Mouse (Mus musculus) midbrain, embryonic 12.5 days (tissue): ENCODE measurements around the gene Etfbkmt. TPM values are rescaled to one million over a fixed set of nuclear protein-coding genes. Genes with fewer than 3 reads are reported as not detected.
"Not testable (repeated sequence)": the region's sequence is repeated elsewhere in the genome, so short reads cannot be mapped to it uniquely, and the experiment has no call there.

Source experiments
- ATAC-seq: fragments of 200-750 bp; cut with Nextera tagmentation; 2 replicates; pipeline ENCODE4 v1.8.0; 2017; ENCODE audit warnings: low read depth, moderate TSS enrichment, moderate library complexity; ENCODE audit not compliant: low FRiP score
- H3K27ac ChIP-seq: fragments of 300-500 bp; sonication (generic); replicated peaks from 2 replicates; pipeline ENCODE4 v1.5.1; 2016; ENCODE audit warnings: mild to moderate bottlenecking
- H3K27me3 ChIP-seq: fragments of 300-500 bp; sonication (generic); 2 replicates; pipeline ENCODE4 v1.6.1; 2016; ENCODE audit warnings: mild to moderate bottlenecking
- H3K36me3 ChIP-seq: fragments of 300-500 bp; sonication (generic); 2 replicates; pipeline ENCODE4 v1.6.1; 2016
- H3K4me1 ChIP-seq: fragments of 300-500 bp; sonication (generic); 2 replicates; pipeline ENCODE4 v1.6.1; 2016
- H3K4me2 ChIP-seq: fragments of 300-500 bp; sonication (generic); replicated peaks from 2 replicates; pipeline ENCODE4 v1.6.1; 2016; ENCODE audit warnings: mild to moderate bottlenecking, moderate library complexity
- H3K4me3 ChIP-seq: fragments of 300-500 bp; sonication (generic); 2 replicates; pipeline ENCODE4 v1.5.1; 2016; ENCODE audit warnings: mild to moderate bottlenecking
- H3K9ac ChIP-seq: fragments of 300-500 bp; sonication (generic); replicated peaks from 2 replicates; pipeline ENCODE4 v1.6.1; 2016; ENCODE audit warnings: mild to moderate bottlenecking, moderate library complexity
- H3K9me3 ChIP-seq: fragments of 300-500 bp; sonication (generic); 2 replicates; pipeline ENCODE4 v1.6.1; 2016; ENCODE audit warnings: mild to moderate bottlenecking
- WGBS: fragments of 180-500 bp; shearing (Covaris S2); methylation state at CpG from one replicate; pipeline ENCODE4 v1.1.7; 2016; 5-methylcytosine and 5-hydroxymethylcytosine counted together
- polyA plus RNA-seq: library from polyadenylated mRNA; unstranded; fragments of >200 nt; fragmentation: Nextera tagmentation; extraction: Ambion mirVana; gene quantifications from 2 replicates; pipeline ENCODE4 v1.2.1, GENCODE M21; 2016

Gene Etfbkmt
- polyA plus RNA-seq, 1 experiment from 2014 or later = 8.1 TPM

GRCm38 (mm10) chr6:149103451-149103850 is 36.2 kb upstream of the Etfbkmt start:
- Histone ChIP-seq H3K9me3 (no peaks in the 10 kb centered on the region), H3K4me1 (peaks cover 7% of the 10 kb centered on the region; the same call in 1 of the 2 replicates), H3K4me2 (no peak overlapping the region), H3K36me3 (no peaks in the 10 kb centered on the region), H3K27ac (no peak overlapping the region), H3K9ac (no peak overlapping the region), H3K27me3 (no peaks in the 10 kb centered on the region; the same call in 1 of the 2 replicates), H3K4me3 (no peak overlapping the region)
- ATAC-seq = no peak
- WGBS = 90% methylated on average over 1 of the region's 1 CpGs

- Histone ChIP-seq H3K9me3 (no peaks in the 10 kb centered on the region), H3K27ac (no peak overlapping the region), H3K9ac (no peak overlapping the region), H3K36me3 (no peaks in the 10 kb centered on the region), H3K4me3 (no peak overlapping the region), H3K27me3 (no peaks in the 10 kb centered on the region; the same call in 1 of the 2 replicates), H3K4me2 (no peak overlapping the region), H3K4me1 (no peaks in the 10 kb centered on the region)
- no peak for ATAC-seq
- 75% methylated on average over 3 of the region's 3 CpGs for WGBS
These were observed 32.0 kb upstream of the Etfbkmt start for GRCm38 (mm10) chr6:149107615-149108014.

GRCm38 (mm10) chr6:149108909-149109308 is 30.7 kb upstream of the Etfbkmt start:
- H3K9me3 ChIP-seq = no peaks in the 10 kb centered on the region
- H3K4me3 ChIP-seq = no peak overlapping the region
- H3K27me3 ChIP-seq = no peaks in the 10 kb centered on the region
- H3K4me2 ChIP-seq = no peak overlapping the region
- no peak for ATAC-seq
- H3K4me1 ChIP-seq = no peaks in the 10 kb centered on the region
- 82% methylated on average over 2 of the region's 2 CpGs for WGBS
- no peak overlapping the region for H3K27ac ChIP-seq
- H3K36me3 ChIP-seq = no peaks in the 10 kb centered on the region
- H3K9ac ChIP-seq = no peak overlapping the region

GRCm38 (mm10) chr6:149116992-149117391 is 22.7 kb upstream of the Etfbkmt start:
- H3K4me1 ChIP-seq = no peaks in the 10 kb centered on the region
- no peaks in the 10 kb centered on the region for H3K36me3 ChIP-seq
- no peak for ATAC-seq
- H3K4me3 ChIP-seq = no peak overlapping the region
- H3K27ac ChIP-seq = no peak overlapping the region
- H3K9me3 ChIP-seq = no peaks in the 10 kb centered on the region
- no peak overlapping the region for H3K4me2 ChIP-seq
- no peak overlapping the region for H3K9ac ChIP-seq
- no peaks in the 10 kb centered on the region for H3K27me3 ChIP-seq

GRCm38 (mm10) chr6:149118935-149119334 is 20.7 kb upstream of the Etfbkmt start:
- 75% methylated on average over 2 of the region's 2 CpGs for whole genome bisulfite sequencing
- no peak overlapping the region for H3K27ac ChIP-seq
- H3K4me1 ChIP-seq = no peaks in the 10 kb centered on the region
- no peaks in the 10 kb centered on the region for H3K36me3 ChIP-seq
- no peaks in the 10 kb centered on the region for H3K27me3 ChIP-seq
- no peak overlapping the region for H3K4me2 ChIP-seq
- no peak for ATAC-seq
- no peak overlapping the region for H3K9ac ChIP-seq
- no peak overlapping the region for H3K4me3 ChIP-seq
- no peaks in the 10 kb centered on the region for H3K9me3 ChIP-seq

- Histone ChIP-seq H3K4me2 (no peak overlapping the region), H3K27me3 (no peaks in the 10 kb centered on the region), H3K4me3 (no peak overlapping the region), H3K9me3 (no peaks in the 10 kb centered on the region), H3K4me1 (no peaks in the 10 kb centered on the region), H3K27ac (no peak overlapping the region), H3K9ac (no peak overlapping the region), H3K36me3 (no peaks in the 10 kb centered on the region)
- peak; percentile 56 for ATAC-seq
- WGBS = 48% methylated on average over 2 of the region's 2 CpGs
These were observed 19.8 kb upstream of the Etfbkmt start for GRCm38 (mm10) chr6:149119853-149120252.

GRCm38 (mm10) chr6:149123042-149123441 is 16.6 kb upstream of the Etfbkmt start:
- no peak overlapping the region for H3K4me3 ChIP-seq
- no peaks in the 10 kb centered on the region for H3K27me3 ChIP-seq
- ATAC-seq = no peak
- no peak overlapping the region for H3K9ac ChIP-seq
- no peaks in the 10 kb centered on the region for H3K4me1 ChIP-seq
- H3K27ac ChIP-seq = no peak overlapping the region
- H3K9me3 ChIP-seq = no peaks in the 10 kb centered on the region
- H3K4me2 ChIP-seq = no peak overlapping the region
- WGBS = 93% methylated on average over 3 of the region's 3 CpGs
- H3K36me3 ChIP-seq = no peaks in the 10 kb centered on the region

GRCm38 (mm10) chr6:149126675-149127074 is 13.0 kb upstream of the Etfbkmt start:
- no peak overlapping the region for H3K9ac ChIP-seq
- ATAC-seq = no peak
- no peaks in the 10 kb centered on the region for H3K9me3 ChIP-seq
- no peaks in the 10 kb centered on the region for H3K27me3 ChIP-seq
- H3K4me2 ChIP-seq = no peak overlapping the region
- WGBS = 72% methylated on average over 4 of the region's 4 CpGs
- no peak overlapping the region for H3K27ac ChIP-seq
- H3K36me3 ChIP-seq = no peaks in the 10 kb centered on the region
- no peaks in the 10 kb centered on the region for H3K4me1 ChIP-seq
- H3K4me3 ChIP-seq = no peak overlapping the region

- not testable (repeated sequence) for H3K4me2 ChIP-seq, H3K4me1 ChIP-seq, H3K4me3 ChIP-seq, H3K27ac ChIP-seq, ATAC-seq, H3K36me3 ChIP-seq, H3K9me3 ChIP-seq, H3K27me3 ChIP-seq, H3K9ac ChIP-seq
- WGBS = 84% methylated on average over 8 of the region's 8 CpGs
These were observed 9.8 kb upstream of the Etfbkmt start, which contains the start of gene Gm10203 for GRCm38 (mm10) chr6:149129870-149130269. Gene Gm10203, plus strand, starts transcription at chr6:149130170.

- no peaks in the 10 kb centered on the region for H3K27me3 ChIP-seq
- no peak overlapping the region for H3K9ac ChIP-seq
- WGBS = 12% methylated on average over 3 of the region's 3 CpGs
- no peaks in the 10 kb centered on the region for H3K9me3 ChIP-seq
- no peak overlapping the region for H3K4me3 ChIP-seq
- no peak overlapping the region for H3K4me2 ChIP-seq
- H3K4me1 ChIP-seq = peaks cover 3% of the 10 kb centered on the region; the same call in 1 of the 2 replicates
- no peak for ATAC-seq
- H3K36me3 ChIP-seq = no peaks in the 10 kb centered on the region
- no peak overlapping the region for H3K27ac ChIP-seq
These were observed 8.5 kb upstream of the Etfbkmt start for GRCm38 (mm10) chr6:149131111-149131510.

GRCm38 (mm10) chr6:149132311-149133077 is 7.2 kb upstream of the Etfbkmt start:
- Histone ChIP-seq H3K9me3 (no peaks in the 10 kb centered on the region), H3K36me3 (no peaks in the 10 kb centered on the region), H3K27me3 (no peaks in the 10 kb centered on the region), H3K9ac (no peak overlapping the region), H3K4me3 (no peak overlapping the region), H3K27ac (no peak overlapping the region), H3K4me2 (no peak overlapping the region), H3K4me1 (peaks cover 3% of the 10 kb centered on the region; the same call in 1 of the 2 replicates)
- peak; percentile 70 for ATAC-seq
- 33% methylated on average over 5 of the region's 5 CpGs for WGBS

- ATAC-seq = no peak
- Histone ChIP-seq H3K4me3 (no peak overlapping the region), H3K4me2 (no peak overlapping the region), H3K36me3 (no peaks in the 10 kb centered on the region), H3K4me1 (peaks cover 3% of the 10 kb centered on the region; the same call in 1 of the 2 replicates), H3K27me3 (no peaks in the 10 kb centered on the region), H3K9ac (no peak overlapping the region), H3K27ac (no peak overlapping the region), H3K9me3 (no peaks in the 10 kb centered on the region)
- 26% methylated on average over 5 of the region's 5 CpGs for WGBS
These were observed 5.1 kb upstream of the Etfbkmt start for GRCm38 (mm10) chr6:149134391-149135150.
